13 mouse cellular contexts compared by ENCODE assay signal in the genomic region with DNA sequence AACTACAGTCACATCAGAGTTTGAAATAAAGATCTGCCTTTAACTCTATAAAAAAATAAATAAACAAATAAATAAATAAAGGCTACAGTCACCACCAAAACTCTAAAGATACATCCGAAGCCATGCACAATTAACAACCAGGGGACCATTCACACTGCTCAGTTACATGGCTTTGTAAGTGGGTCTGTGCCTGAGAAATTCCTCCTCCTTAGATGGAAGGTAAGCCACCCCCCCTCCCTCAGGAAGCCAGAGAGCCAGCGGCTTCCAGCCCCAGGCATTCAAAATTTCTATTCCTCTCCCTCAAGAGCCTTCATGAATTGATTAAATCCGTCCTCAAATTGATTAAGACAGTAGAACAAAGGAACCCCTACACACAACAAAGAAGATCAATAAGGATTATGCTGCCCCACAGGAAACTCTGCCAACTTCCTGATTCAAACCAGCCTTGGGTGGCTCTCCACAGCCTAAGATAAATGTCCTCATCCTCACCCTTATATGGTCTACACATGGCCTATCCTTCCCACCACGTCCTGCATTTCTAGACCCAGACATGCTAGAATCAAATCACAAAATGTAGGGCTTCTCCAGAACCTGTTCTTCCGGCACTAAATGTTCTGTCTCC.
"Had no signal": no experiment of that assay in that cellular context is flagged by ENCODE, and none has a peak within 500 bp of the region (broad histone marks: within the 10 kb centered on the region; RNA-seq: fewer than 3 reads in every experiment).

No protein-coding gene starts in this region.

- H3K4me3 ChIP-seq: kidney, embryonic 15.5 days; left cerebral cortex, adult 2 months; limb, embryonic 10.5 days; liver, embryonic 13.5 days; lung, embryonic 15.5 days; megakaryocyte, embryonic 14.5 days had no signal

- H3K27ac ChIP-seq: kidney, embryonic 15.5 days; left cerebral cortex, adult 2 months; limb, embryonic 10.5 days; liver, embryonic 13.5 days; lung, embryonic 15.5 days; macrophage; stomach, postnatal 0 days had no signal

- H3K9me3 ChIP-seq: kidney, embryonic 15.5 days; limb, embryonic 10.5 days; liver, embryonic 13.5 days; lung, embryonic 15.5 days had no signal

- H3K27me3 ChIP-seq: kidney, embryonic 15.5 days; liver, embryonic 13.5 days; lung, embryonic 15.5 days had no signal

- H3K36me3 ChIP-seq: lung, embryonic 15.5 days had no signal

- H3K4me1 ChIP-seq: liver, embryonic 13.5 days had no signal

- H3K9ac ChIP-seq: kidney, embryonic 15.5 days; liver, embryonic 13.5 days; liver, postnatal 0 days; lung, embryonic 15.5 days had no signal

- ATAC-seq: liver, postnatal 0 days had no signal

- H3K4me2 ChIP-seq: kidney, embryonic 15.5 days; liver, embryonic 13.5 days; lung, embryonic 15.5 days had no signal

- DNase-seq: kidney, adult 2 months; kidney, postnatal 14 days; liver, embryonic 13.5 days; liver, postnatal 0 days; lung, postnatal 14 days; thymus, postnatal 4 days had no signal
